Mouse (Mus musculus): ENCODE data around the gene Phf21a.

DNA sequence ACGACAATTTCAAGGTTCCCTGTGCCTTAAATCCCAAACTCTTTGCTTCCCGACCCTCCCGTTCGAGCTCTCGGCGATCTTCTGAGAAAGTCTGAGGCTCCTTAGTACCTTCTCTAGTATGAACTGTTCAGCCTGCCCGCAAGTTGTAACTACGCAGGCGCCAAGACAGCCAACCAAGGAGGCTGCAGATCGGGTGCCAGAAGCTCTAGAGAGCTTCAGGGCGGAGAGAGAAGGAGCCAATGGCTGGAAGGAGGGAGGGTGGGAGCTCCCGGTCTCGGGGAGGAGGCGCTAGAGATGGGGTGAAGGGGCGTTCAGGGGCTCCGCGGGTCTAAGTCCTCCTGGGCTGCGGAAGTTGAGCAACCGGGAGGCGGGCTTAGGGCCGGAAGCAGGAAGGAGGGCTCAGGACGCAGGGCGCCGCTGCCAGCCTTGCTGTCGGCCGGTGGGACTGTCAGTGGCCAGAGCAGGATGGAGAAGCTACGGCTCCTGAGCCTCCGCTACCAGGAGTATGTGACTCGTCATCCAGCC, 282.2 kb downstream of the Phf21a start:
- TF ChIP-seq TAL1 (IDR thresholded peaks at IDR 0.05; ENCODE audit: low read length) (no peak), GATA1 (IDR thresholded peaks at IDR 0.05; ENCODE audit: low read length) (no peak)
